Mouse (Mus musculus) lung, embryonic 14.5 days (tissue): ENCODE measurements around the gene Mgarp. TPM values are rescaled to one million over a fixed set of nuclear protein-coding genes. Genes with fewer than 3 reads are reported as not detected.
A peak's percentile ranks its signal among the peaks of the same experiment; 100 is the strongest.
"Not testable (repeated sequence)": the region's sequence is repeated elsewhere in the genome, so short reads cannot be mapped to it uniquely, and the experiment has no call there.

Experiments used
- ATAC-seq: fragments of 200-750 bp; cut with Nextera tagmentation; 2 replicates; pipeline ENCODE4 v1.8.0; 2017; ENCODE audit warnings: mild to moderate bottlenecking, moderate TSS enrichment, moderate library complexity; ENCODE audit not compliant: insufficient read depth
- DNase-seq: peaks from one replicate; pipeline ENCODE4 v3.0.0-alpha.2; 2015
- H3K27ac ChIP-seq: fragments of 300-500 bp; sonication (generic); 2 replicates; pipeline ENCODE4 v1.5.1; 2014; ENCODE audit warnings: low read depth, mild to moderate bottlenecking, moderate library complexity
- H3K27me3 ChIP-seq: fragments of 300-500 bp; sonication (generic); 2 replicates; pipeline ENCODE4 v1.6.1; 2014; ENCODE audit warnings: low read length, control low read depth; ENCODE audit not compliant: insufficient read depth
- H3K36me3 ChIP-seq: fragments of 300-500 bp; sonication (generic); 2 replicates; pipeline ENCODE4 v1.6.1; 2014; ENCODE audit warnings: control low read depth; ENCODE audit not compliant: insufficient read depth
- H3K4me1 ChIP-seq: fragments of 300-500 bp; sonication (generic); 2 replicates; pipeline ENCODE4 v1.6.1; 2014; ENCODE audit warnings: antibody characterized with exemption, control low read depth; ENCODE audit not compliant: insufficient read depth
- H3K4me2 ChIP-seq: fragments of 300-500 bp; sonication (generic); 2 replicates; pipeline ENCODE4 v1.6.1; 2014; ENCODE audit warnings: mild to moderate bottlenecking
- H3K4me3 ChIP-seq: fragments of 300-500 bp; sonication (generic); 2 replicates; pipeline ENCODE4 v1.5.1; 2014; ENCODE audit warnings: low read depth, low read length
- H3K9ac ChIP-seq: fragments of 300-500 bp; sonication (generic); 2 replicates; pipeline ENCODE4 v1.6.1; 2014
- H3K9me3 ChIP-seq: fragments of 300-500 bp; sonication (generic); 2 replicates; pipeline ENCODE4 v1.6.1; 2016; ENCODE audit warnings: low read depth, low read length, control low read depth
- CTCF ChIP-seq: IDR thresholded peaks from 2 replicates; pipeline ENCODE4 v1.5.1; 2016; ENCODE audit warnings: antibody characterized with exemption, low read depth
- WGBS: fragments of 180-500 bp; shearing (Covaris S2); extraction: QIAGEN DNeasy Blood & Tissue Kit; methylation state at CpG from one replicate; pipeline ENCODE4 v1.1.7; 2014; 5-methylcytosine and 5-hydroxymethylcytosine counted together
- polyA plus RNA-seq: library from polyadenylated mRNA; unstranded; fragments of >200 nt; fragmentation: Nextera tagmentation; extraction: Ambion mirVana; gene quantifications from 2 replicates; pipeline ENCODE4 v1.2.1, GENCODE M21; 2014

Mgarp gene
- polyA plus RNA-seq, 1 experiment from 2014 or later = 3.6 TPM

DNA sequence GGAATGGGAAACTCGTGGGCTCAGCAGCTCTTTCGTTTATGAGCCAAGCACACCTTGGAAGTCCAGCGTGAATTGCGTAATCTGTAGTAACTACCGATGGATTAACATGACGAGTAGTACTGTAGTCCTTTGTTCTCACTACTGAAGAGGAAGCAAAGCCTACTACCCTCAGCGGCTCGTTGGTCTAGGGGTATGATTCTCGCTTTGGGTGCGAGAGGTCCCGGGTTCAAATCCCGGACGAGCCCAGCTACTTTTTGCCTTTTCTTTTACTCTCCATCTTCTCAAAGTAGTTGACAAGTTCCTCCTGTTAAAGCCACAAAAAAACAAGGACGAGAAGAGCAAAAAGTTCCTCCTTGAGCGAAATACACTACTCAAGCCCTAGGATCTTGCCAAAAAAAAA is 38.4 kb downstream of the Mgarp start:
- H3K9me3 ChIP-seq = no peaks in the 10 kb centered on the region
- no peak for TF ChIP-seq CTCF
- under 1% methylated on average over 15 of the region's 15 CpGs for WGBS
- peak overlapping the region; percentile 91 for H3K4me2 ChIP-seq
- H3K4me3 ChIP-seq = peak overlapping the region; percentile 64
- ATAC-seq (peak; percentile 41), DNase-seq (peak; percentile 92)
- H3K36me3 ChIP-seq = no peaks in the 10 kb centered on the region
- H3K4me1 ChIP-seq = 0 out of 2 replicates have a peak, but pooled peaks cover 5% of the 10 kb centered on the region
- H3K27ac ChIP-seq = no peak overlapping the region
- H3K9ac ChIP-seq = peak overlapping the region; percentile 2; the same call in 1 of the 2 replicates
- H3K27me3 ChIP-seq = no peaks in the 10 kb centered on the region

DNA sequence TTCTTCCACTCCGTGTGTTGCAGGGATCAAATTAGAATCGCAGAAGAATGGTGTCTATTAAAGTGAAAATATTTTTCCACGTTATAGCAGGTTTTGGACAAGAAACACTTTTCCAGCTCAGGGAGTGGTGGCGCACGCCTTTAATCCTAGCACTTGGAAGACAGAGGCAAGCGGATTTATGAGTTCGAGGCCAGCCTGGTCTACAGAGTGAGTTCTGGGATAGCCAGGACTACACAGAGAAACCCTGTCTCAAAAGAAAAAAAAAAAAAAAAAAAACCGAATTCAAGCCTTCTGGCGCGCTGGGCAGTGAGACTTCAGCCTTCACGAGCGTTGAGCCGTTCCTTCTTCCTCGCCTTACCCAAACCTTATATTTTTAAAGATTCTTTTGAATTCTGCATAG is 38.9 kb downstream of the Mgarp start:
- peak overlapping the region; percentile 64 for H3K4me3 ChIP-seq
- peak overlapping the region; percentile 2; the same call in 1 of the 2 replicates for H3K9ac ChIP-seq
- DNase-seq (peak; percentile 70), ATAC-seq (no peak)
- no peak for TF ChIP-seq CTCF
- H3K4me1 ChIP-seq = 0 out of 2 replicates have a peak, but pooled peaks cover 5% of the 10 kb centered on the region
- 10% methylated on average over 14 of the region's 14 CpGs for WGBS
- H3K27ac ChIP-seq = no peak overlapping the region
- H3K9me3 ChIP-seq = no peaks in the 10 kb centered on the region
- H3K36me3 ChIP-seq = no peaks in the 10 kb centered on the region
- H3K4me2 ChIP-seq = peak overlapping the region; percentile 91
- H3K27me3 ChIP-seq = no peaks in the 10 kb centered on the region

DNA sequence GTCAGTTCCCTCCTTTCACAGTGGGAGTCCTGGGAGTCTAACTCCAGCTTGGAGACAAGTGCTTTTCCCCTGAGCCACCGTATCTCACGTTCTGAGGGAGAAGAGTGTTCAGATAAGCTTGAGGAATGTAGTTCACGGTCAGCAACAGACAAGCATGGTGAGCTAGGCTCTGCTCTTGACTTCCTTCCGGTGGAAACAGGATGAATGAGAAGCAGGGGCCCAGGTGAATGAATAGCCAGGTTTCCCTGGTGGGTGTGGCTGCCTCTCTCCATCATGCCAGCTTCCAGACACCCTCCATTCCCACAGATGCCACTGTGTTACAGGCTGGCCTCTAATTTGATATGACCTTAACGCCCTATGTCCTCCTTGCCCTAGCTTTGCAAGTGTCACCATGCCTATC is 39.5 kb downstream of the Mgarp start:
- Histone ChIP-seq H3K4me1 (0 out of 2 replicates have a peak, but pooled peaks cover 5% of the 10 kb centered on the region), H3K4me2 (peak overlapping the region; percentile 91), H3K36me3 (no peaks in the 10 kb centered on the region), H3K27ac (no peak overlapping the region), H3K9me3 (no peaks in the 10 kb centered on the region), H3K4me3 (no peak overlapping the region; the same call in 1 of the 2 replicates), H3K27me3 (no peaks in the 10 kb centered on the region), H3K9ac (no peak overlapping the region)
- peak; percentile 27 for DNase-seq
- no peak for ATAC-seq
- WGBS = 28% methylated on average over 5 of the region's 5 CpGs
- no peak for TF ChIP-seq CTCF

DNA sequence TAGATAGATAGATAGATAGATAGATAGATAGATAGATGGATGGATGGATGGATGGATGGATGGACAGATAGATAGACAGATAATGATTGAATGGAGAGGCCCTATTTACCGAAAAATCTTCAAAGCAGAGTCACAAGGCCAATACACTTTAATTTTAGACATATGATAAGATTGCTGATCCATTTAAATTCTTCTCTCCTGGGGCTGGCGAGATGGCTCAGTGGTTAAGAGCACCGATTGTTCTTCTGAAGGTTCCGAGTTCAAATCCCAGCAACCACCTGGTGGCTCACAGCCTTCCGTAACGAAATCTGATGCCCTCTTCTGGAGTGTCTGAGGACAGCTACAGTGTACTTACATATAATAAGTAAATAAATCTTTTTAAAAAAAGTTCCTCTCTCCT is 41.6 kb downstream of the Mgarp start:
- not testable (repeated sequence) for H3K27me3 ChIP-seq, H3K9me3 ChIP-seq, H3K36me3 ChIP-seq, DNase-seq, H3K4me2 ChIP-seq, H3K4me1 ChIP-seq, H3K9ac ChIP-seq, ATAC-seq, H3K27ac ChIP-seq, H3K4me3 ChIP-seq
- 78% methylated on average over 6 of the region's 6 CpGs for WGBS

DNA sequence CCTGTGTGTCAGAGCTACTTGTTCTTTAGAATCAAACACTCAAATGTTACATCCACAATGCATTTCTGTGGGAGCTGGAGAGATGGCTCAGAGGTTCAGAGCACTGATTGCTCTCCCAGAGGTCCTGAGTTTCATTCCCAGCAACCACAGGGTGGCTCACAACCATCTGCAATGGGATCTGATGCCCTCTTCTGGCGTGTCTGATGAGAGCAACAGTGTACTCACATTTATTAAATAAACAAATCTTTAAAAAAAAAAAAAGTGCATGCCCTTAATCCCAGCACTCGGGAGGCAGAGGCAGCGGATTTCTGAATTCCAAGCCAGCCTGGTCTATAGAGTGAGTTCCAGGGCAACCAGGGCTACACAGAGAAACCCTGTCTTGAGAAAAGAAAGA is 42.5 kb downstream of the Mgarp start:
- TF ChIP-seq CTCF = no peak
- DNase-seq = no peak

DNA sequence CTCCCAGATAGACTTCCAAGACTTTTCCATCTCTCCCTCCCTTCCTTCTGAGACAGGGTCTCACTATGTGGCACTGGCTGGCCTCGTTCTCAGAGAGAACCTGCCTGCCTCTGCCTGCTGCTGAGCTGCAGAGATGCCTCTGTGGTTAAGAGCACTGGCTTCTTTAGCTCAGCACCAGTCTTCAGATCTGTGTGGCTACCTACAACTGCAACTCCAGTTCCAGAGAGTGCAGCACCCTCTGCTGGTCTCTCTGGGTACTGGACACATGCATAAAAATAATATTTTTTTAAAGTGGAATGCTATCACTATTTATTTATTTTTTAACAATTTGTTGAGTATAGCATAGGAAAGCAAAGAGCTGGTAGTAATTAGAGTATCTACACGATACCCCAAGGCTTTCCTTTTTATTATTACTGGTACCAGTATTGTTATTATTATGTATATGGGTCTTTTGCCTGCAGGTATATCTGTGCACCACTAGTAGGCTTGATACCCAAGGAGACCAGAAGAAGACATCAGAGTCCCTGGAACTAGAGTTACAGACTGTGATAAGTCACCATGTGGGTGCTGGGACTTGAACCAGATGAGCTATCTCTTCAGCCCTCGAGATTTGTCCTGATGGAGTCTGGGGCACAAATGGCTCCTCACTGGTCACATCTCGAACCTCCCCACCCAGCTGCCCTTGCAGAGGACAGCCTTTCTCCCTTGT is 43.1 kb downstream of the Mgarp start:
- Histone ChIP-seq H3K27me3 (no peaks in the 10 kb centered on the region), H3K4me1 (0 out of 2 replicates have a peak, but pooled peaks cover 5% of the 10 kb centered on the region), H3K27ac (no peak overlapping the region), H3K9me3 (no peaks in the 10 kb centered on the region), H3K4me3 (no peak overlapping the region), H3K4me2 (no peak overlapping the region), H3K9ac (no peak overlapping the region), H3K36me3 (no peaks in the 10 kb centered on the region)
- peak; percentile 74 for TF ChIP-seq CTCF
- ATAC-seq = no peak
- peak; percentile 78 for DNase-seq
- WGBS = 69% methylated on average over 4 of the region's 4 CpGs

More for the DNA sequence above, 42.5 kb downstream of the Mgarp start:
- Histone ChIP-seq H3K4me3 (no peak overlapping the region), H3K9me3 (no peaks in the 10 kb centered on the region), H3K36me3 (no peaks in the 10 kb centered on the region), H3K4me1 (0 out of 2 replicates have a peak, but pooled peaks cover 5% of the 10 kb centered on the region), H3K27ac (no peak overlapping the region), H3K27me3 (no peaks in the 10 kb centered on the region), H3K4me2 (no peak overlapping the region), H3K9ac (no peak overlapping the region)
- 62% methylated on average over 3 of the region's 3 CpGs for WGBS
- no peak for ATAC-seq

DNA sequence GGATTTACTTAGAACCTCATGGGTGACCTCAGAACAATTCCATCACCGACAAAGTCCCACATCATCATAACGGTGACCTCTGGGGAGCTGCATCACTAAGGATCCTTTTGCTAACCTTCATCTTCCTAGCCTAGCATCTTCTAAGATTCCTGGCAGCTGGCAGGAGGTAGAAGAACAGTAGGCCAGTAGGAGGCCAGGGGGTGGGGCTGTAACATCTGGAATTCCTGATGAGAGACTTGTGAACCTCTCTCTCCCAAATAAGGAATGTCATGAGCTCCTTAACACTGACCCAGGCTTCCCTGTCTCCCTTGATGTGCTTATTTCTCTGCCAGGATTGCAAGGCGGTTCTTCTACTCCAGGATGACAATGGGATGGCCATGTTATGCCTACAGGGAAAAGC is 45.7 kb downstream of the Mgarp start:
- Histone ChIP-seq H3K36me3 (no peaks in the 10 kb centered on the region), H3K4me1 (no peaks in the 10 kb centered on the region), H3K27ac (no peak overlapping the region), H3K4me3 (no peak overlapping the region), H3K9me3 (no peaks in the 10 kb centered on the region), H3K27me3 (no peaks in the 10 kb centered on the region), H3K4me2 (no peak overlapping the region), H3K9ac (no peak overlapping the region)
- WGBS = 25% methylated on average over 3 of the region's 3 CpGs
- ATAC-seq = no peak
- DNase-seq = no peak
- no peak for TF ChIP-seq CTCF
